Mouse (Mus musculus): ENCODE measurements around the gene Nfat5.

Nfat5 gene

DNA sequence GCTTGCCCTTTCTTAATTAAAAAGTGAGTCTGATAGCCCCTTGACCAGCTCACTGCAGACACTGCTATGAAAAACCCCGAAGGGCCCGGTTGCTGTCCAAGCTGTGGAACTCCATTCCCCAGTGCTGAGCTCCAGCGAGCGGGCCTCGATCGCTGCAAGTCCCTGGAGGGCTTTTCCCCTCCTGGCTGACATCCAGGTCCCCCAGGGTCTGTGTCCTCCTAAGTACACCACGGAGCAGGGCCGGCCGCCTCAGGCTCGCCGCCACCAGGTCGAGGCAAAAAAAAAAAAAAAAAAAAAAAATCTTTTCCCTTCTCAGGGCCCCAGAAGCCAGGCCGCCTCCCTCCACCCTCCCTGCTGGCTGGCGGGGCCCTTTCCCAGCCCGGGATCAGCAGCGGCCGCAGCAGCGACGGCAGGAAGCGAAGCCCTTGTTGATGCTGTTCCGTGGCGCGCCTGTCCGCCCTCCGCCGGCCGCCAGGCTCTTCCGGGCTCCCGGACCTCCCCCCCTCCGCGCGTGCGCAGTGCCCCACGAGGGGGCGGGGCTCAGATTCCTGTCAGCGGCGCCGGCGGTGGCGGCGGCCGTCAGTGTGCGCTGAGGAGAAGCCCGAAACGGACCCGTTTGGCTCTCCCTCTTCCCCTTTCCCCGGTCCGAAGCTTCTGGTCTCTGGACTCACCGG, at the start of gene Nfat5:
Nfat5 (plus strand) TSS at position 543 of the 674 bp plus-strand sequence.
- DNase-seq (ENCODE audit: low spot score in 2 of 2), result peak; percentile 90 to 99

DNA sequence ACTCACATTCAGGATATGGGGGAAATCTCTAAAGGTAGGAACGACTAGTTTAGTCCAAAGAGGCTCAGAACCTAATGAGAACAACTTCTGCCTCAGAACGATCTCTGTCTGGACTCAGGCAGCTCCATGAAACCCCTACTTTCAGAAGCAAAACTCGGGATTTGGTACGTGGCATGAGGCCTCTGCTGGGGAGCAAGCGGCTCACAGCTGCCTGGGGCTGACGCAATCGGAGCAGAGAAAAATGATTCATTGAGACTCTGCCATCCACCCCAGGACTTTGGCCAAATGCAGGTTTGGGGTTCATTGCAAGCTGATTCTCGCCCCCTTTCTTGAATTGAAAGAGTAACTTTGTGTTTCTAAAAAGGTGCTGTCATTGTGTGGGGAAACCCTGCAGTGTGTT, 49.1 kb upstream of the Nfat5 start:
- peak in 1 of 2 experiments; percentile 21 for DNase-seq (ENCODE audit: low spot score in 2 of 2)

DNA sequence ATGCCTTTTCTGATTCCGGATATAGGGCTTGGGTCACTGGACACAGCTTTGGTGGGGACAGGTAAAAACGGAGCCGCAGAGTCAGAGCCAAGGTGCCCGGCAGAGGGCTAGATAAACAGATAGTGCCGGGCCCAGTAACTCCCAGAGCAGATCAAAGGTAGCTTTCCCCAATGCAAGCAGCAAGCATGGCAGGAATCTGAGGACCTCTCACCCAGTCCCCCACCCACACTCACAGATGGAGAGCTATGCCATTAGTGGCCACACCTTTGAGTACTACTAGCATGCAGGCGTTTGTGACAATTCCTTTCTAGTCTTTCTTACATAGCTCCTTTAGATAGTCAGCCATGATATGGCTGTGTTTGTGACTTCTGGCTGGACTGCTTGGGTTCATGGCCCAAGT, 44.8 kb upstream of the Nfat5 start:
- no peak for DNase-seq (ENCODE audit: low spot score in 2 of 2)

DNA sequence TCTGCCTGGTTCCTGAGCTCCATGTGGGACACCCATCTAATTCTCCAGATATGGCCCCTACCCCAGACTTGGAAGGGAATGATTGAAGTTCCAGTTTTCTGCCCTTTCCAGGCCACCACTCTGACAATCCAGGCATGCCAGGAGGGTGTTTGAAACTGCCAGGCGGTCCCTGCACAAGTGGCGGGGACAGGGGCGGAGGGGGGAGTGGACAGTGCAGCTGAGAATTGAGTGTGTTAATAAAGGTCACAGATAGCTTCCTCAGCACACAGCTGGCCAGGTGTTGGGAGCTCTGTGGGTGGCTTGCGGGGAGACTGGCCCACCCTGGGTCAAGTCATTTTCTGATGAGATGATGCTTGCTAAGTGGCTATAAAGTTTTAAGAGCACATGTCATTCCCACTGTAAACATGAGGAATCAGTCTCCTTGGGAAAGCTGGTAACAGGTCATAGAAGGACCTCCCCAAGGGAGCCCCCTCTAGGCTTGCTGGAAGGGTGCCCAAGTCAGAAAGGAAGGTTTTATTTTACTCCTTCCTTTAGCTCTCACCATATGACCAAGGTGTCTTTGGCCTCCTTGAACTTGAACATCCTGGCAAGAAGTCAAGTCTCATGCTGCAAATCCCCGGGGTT, 41.7 kb upstream of the Nfat5 start:
- no peak for DNase-seq (ENCODE audit: low spot score in 2 of 2)

DNA sequence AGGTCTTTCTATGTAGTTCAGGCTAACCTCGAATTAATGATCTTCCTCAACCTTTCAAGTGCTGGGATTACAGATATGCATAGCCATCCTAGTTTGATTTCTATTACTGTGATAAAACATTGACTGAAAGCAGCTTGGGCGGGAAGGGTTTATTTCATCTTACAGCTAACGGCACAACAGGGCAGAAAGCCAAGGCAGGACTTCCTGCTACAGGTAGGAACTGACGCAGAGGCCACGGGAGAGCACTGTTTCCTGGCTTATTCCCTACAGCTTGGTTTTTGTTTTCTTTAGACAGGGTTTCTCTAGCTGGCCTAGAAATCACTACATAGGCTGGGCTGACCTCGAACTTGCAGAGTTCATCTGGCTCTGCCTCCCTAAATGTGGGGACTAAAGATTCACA, 40.1 kb upstream of the Nfat5 start:
- no peak for DNase-seq (ENCODE audit: low spot score in 2 of 2)

DNA sequence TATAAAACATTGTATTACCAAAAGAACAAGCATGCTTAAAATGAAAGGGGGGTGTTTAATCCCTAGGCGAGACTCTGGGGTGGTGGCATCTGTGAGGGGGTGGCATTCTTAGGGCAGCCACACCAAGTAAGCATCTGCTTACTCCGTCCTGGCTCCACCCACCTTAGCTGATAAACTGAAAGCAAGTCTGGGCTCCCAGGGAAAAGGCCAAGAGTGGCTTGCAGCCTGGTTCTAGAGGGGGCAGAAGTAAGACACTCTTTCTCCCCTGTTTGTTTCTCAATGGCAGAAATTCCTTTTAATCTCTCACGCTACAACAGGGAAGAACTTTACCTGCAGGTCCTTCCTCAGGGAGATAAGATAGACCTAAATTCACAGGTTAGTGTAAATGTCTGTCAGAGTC, 38.9 kb upstream of the Nfat5 start:
- no peak for DNase-seq (ENCODE audit: low spot score in 2 of 2)

DNA sequence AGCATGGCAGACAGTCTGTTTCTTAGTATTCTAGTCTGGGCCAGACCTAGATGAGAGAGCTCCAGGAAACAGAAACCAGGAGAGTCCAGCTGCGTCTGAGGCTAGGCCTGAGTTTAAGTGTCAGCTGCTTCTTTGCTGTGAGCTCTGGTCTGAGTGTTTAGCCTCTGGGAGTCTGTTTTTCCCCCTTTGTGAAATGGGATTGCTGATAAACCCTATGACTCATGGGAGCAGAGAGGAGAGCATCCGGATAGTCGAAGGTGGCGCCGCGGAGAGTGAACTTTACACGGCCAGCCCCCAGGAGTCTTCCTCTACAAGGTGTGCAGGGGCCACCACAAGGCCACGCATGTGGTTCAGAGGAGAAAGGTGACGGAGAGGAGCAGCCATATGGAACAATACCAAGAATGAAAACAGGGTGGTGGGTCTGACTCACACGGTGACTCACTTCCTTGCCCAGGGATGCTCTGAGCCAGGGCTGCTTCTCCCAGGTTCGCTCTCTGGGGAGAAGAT, 38.3 kb upstream of the Nfat5 start:
- no peak for DNase-seq (ENCODE audit: low spot score in 2 of 2)

DNA sequence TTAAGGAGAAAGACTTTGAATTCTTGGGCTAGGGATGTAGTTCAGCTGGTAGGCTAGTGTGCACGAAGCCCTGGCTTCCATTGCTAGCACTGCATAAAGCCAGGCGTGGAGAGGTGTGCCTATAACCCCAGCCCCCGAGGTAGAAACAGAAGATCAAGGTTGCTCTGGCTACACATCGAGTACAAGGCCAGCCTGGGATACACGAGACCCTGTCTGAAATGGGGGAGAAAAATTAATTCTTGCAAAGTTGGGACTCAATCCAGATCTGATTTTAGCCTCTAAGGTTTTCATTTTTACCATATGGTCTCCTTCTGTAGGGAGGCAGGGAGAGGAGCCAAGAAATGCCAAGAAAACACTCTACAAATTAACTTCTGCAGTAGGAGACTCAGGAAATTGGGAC, 36.0 kb upstream of the Nfat5 start:
- DNase-seq (ENCODE audit: low spot score in 2 of 2), result peak; percentile 25 to 64

DNA sequence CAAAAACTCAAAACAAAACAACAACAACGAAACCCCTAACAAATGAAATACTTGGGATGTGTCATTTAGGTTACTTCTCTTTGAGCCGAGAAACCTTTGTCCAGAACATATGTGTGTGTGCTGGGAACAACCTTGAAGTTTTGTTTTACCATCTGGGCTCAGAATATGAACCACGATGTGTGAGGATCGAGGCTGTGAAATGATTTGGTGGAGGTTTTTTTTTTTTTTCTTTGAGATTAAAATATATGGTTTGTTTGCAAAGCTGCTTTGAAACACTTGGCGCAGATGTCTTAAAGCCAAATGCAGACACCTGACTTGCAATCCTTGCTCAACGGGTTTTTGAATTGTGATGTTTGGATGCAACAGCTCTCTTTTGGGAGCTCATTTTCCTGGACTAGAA, 33.1 kb upstream of the Nfat5 start:
- peak in 1 of 2 experiments; percentile 34 for DNase-seq (ENCODE audit: low spot score in 2 of 2)

DNA sequence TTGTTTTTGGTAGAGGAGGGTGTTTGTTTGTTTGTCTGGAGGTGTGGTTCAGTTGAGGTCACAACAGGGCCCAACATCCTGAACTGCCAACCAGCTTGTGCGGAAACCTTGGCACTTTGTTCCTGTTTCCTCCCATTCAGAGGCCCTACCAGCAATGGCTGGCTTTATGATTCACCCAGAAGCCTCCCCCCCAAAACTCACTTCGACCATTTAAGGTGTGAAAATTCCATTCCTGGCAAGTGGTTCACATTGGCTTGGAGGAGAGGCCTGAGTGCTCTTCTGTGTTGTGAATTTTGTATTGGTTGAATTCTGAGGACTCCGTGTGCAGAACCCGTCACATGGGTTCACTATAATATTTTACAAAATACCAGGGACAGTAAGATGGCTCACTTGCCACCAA, 32.1 kb upstream of the Nfat5 start:
- no peak for DNase-seq (ENCODE audit: low spot score in 2 of 2)

DNA sequence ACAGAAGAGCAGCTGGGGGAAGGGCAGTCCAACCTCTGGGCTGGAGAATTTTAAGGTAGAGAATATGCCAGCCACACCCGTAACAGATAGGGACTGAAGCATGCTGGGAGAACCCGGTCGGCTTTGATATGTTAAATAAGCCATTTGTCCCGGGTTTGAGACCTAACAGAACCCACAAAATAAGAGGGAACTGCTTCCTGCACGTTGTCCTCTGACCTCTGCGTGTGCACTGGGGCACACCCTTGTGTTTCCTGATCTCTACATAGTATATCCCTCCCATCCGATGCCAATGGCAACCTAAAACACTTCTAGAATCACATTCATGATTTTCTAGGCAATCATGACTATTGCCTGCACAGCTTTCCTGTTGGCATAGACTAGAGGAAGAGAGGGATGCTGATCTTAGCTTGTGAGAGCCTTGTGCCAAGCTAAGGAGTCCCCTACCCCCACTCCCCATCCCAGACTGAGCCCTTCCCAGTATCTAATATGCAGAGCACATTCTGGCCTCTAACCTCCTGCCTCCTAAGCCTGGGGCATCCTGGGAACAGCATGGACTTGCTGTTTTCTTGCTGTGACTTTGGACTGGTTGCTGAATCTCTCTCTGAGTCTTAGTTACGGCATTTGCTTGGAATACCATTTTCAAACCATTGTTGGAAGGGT, 31.1 kb upstream of the Nfat5 start:
- DNase-seq (ENCODE audit: low spot score in 2 of 2), result no peak

DNA sequence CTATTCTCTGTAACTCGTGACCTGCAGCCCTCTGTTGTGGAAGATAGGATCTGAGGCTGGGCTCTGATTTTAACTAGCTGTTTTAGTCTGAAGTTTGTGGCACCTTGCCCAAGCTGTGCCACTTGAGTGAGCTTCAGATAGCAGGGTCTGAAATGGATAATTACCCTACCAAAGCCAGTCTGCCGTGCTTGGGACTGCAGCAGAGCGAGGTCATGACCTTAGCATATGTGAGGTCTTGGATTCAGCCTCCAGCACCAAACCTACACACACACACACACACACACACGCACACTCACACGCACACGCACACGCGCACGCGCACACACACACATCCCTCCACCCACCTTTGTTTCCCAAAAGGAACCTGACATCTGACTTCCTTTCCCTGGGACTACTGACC, 27.5 kb upstream of the Nfat5 start:
- DNase-seq (ENCODE audit: low spot score in 2 of 2), result no peak

DNA sequence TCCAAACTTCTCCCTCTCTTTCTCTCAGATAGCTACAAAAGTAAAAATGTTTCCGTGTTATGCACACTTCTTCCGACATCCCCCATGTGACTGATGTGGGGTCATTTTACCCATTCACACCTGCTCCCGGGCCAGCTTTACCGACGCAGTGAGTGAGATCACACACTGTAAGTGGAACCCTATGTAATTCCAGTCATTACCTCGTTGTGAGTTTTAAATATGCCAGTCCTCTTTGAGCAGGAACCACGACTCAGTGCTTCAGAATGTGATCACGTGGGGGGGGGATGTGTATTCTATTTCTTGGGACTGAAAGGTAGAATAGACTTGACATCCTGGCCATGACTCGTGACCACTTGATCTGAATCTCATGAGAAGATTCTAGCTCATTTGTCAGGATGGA, 24.8 kb upstream of the Nfat5 start:
- no peak for DNase-seq (ENCODE audit: low spot score in 2 of 2)

DNA sequence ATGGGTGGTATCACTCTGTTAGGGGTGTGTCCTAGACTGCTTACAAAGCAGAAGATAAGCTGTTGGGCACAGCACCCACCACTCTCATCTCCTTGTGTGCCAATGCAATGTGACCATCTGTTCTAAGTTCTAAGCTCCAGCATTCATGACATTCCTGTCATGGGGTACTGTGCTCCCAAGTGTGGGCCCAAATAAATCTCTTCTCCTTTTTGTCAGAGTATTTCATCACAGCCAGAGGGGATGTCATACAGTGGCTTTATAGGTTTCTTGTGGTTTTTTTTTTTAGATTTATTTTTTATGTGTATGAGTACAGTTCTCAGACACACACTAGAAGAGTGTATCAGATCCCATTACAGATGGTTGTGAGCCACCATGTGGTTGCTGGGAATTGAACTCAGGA, 24.1 kb upstream of the Nfat5 start:
- no peak for DNase-seq (ENCODE audit: low spot score in 2 of 2)

DNA sequence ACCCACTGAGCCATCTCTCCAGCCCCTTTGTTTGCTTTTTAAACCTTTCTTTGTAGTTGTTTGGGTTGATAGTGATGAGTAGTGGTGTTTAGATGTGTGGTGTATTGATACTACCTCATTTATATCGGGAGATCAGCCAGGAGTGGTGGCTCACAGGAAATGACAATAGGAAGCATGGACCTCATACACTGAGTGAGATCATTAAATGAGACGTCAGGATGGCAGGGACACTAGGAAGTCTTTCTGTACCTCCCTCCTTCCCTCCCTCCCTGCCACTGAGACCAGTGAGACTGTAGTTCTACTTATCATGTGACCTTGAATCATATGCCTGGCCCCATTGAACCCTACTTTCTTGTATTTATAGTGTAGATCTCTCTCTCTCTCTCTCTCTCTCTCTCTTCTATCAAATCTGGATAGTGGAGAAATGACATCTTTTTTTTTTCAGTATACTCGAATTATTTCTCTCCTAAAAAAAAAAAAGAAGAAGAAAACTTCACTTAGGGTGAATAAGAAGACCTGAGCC, 23.6 kb upstream of the Nfat5 start:
- no peak for DNase-seq (ENCODE audit: low spot score in 2 of 2)

DNA sequence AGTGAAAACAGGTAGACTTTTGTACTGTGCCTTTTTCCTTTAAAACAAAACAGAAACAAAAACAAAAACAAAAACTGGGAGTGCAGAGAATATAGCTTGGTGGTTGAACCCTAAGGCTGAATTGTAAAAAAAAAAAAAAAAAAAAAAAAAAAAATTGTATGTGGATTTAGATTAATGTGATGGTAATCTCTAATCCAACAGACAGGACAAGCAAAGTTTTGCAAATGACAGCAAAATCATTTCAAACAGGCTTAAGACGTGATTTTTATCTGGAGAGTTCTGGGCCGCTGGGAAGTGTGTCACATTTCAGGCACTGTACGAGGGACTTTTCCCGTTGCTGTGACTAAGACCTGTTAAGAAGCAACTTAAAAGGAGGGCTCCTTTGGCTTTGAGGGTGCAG, 23.0 kb upstream of the Nfat5 start:
- no peak for DNase-seq (ENCODE audit: low spot score in 2 of 2)

DNA sequence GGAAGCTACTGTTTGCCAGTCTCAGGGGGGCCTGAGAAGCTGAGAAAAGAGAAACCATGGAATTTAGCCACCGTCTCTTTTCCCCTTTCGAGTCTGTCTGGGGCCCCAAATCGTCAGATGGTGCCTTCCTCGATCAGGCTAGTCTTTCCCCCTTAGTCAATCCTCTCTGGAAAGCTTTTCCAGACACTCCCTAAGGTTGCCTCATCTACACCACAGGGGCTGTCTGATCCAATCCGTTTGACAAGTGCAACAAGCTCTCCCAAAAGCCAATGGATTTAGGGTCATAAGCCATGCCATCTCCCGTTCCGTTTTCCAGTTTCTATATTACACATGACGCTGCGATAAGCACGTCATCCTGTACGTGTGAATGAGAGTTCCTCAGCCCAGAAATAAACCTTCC, 22.5 kb upstream of the Nfat5 start:
- no peak for DNase-seq (ENCODE audit: low spot score in 2 of 2)

DNA sequence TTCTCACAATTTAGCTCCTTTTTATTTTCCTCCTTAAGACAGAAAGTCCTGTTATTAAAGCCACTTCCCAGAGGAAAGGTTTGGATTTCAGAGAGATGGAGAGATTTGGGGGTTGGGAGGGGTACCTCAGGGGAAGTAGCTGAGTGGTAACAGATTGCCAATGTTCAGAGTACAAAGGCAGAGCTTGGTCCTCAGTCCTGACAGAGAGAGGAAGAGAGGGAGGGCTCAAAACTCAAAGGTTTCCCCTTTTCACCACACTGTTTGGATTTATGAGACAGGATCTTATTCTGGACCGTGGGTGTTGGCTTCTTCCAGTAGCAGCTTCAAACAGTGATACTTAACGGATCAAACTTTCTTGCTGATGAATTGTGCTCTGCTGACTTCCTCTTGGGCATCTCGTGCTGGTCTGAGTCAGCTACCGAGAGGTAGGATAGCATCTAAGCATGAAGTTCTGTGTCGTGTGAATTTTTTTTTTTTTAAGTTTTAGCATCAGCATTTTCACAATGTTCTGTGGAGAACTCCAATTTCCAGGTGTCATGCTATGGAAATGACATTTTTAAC, 15.9 kb upstream of the Nfat5 start:
- no peak for DNase-seq (ENCODE audit: low spot score in 2 of 2)

DNA sequence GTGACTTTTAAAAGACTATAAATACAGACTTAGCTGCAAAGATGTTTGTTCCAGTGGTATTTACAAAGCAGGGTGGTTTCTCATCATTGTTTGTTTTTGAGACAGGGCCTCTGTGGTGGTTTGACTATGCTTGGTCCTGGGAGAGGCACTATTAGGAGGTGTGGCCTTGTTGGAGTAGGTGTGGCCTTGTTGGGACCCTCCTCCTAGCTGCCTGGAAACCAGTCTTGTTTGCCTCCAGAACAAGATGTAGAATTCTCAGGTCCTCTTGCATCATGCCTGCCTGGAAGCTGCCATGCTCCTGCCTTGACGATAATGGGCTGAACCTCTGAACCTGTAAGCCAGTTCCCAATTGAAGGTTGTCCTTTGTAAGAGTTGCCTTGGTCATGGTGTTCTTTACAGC, 14.7 kb upstream of the Nfat5 start:
- no peak for DNase-seq (ENCODE audit: low spot score in 2 of 2)

DNA sequence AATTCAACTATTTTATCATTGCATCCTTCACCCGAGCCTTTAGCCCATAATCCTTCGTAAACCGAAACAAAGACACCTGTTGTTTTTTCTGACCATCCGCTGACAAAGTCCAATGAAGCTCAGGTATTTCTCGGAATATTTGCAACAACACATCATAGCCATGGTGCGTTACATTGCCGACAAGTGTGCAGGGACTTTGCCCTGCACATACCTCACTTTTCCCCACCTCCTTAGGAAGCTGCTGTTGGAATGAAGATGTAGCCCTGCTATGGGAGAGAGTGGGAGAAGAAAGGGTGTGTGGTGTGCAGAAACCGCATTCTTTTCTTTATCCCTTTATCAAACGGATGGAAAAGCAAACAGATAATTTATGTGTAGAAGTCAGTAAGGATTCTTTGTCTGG, 6.6 kb upstream of the Nfat5 start:
- DNase-seq (ENCODE audit: low spot score in 2 of 2), result no peak

DNA sequence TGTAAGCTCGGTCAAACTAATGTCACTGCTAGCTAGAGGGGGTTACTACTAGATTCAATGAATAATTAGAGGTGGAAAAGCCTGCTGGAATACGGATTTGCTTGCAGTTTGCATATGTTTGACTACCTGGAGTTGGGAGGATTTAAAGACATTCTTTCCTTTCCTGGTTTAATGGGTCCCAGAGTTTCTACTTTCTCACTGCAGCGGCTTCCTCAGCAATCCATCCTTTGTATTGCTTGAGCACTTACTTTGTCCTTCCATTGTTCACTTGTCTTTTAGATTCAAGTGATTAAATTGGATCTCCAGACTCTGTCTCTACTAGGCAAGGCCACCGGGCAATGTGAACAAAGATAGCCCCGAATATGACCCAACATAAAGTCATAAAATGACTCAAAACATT, 5.7 kb upstream of the Nfat5 start:
- no peak for DNase-seq (ENCODE audit: low spot score in 2 of 2)

DNA sequence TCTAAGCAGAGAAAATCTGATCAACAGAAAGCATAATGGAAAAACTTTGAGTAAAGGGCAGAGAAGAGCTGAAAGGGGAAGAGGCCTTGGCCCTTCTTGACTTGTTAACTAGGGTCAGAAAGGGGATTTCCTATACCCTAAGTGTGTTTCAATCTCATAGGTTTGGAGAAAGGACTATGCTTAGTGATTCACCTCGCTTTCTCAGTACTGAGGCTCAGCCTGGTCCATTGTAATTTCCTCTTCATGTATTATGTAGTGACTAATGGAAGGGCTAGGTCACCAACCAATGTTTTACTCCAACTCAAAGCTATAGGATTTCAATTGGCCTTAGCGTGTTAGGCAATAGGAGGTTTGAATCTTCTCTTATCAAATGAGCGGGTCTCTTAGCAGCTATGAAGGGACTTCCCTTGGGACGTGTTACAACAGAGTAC, 2.1 kb upstream of the Nfat5 start:
- DNase-seq (ENCODE audit: low spot score in 2 of 2), result no peak
